Mouse (Mus musculus): Measurements from ENCODE around the gene Zbp1.

GRCm38 (mm10) chr2:173267562-173267961 lies 48.8 kb upstream of the Zbp1 start:
- TF ChIP-seq POLR2A (IDR thresholded peaks at IDR 0.05; ENCODE audit: control insufficient read depth, extremely low read depth, insufficient read depth, low read length, poor library complexity) (no peak), CTCF (IDR thresholded peaks at IDR 0.05; ENCODE audit: borderline replicate concordance, control insufficient read depth, extremely low read depth, insufficient read depth, low read length, poor library complexity) (no peak)
